Mouse (Mus musculus): ENCODE results near the gene Moxd2. TPM values are rescaled to one million over a fixed set of nuclear protein-coding genes. Genes with fewer than 3 reads are reported as not detected.

Moxd2 gene
- not detected in 2 replicates for polyA plus RNA-seq (2014; fragmentation: Nextera tagmentation; extraction: Ambion mirVana)

DNA sequence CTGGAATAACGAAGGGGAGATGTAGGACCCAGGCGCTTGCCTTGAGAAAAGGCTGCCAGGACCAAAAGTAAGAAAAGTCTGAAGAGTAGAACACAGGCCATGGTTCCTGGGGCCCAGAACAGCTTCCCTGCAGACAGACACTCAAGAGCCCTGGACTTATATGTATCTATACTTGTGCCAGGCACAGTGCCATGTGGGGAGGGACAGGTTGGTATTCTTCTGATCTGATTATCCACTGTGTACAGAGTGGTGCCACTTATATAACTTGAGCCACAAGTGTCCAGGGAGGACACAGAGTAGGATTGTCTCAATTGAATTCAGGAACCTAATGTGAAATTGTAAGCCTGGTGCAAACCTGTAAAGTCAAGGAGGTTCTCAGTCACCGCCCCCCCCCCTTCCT, at the start of gene Moxd2:
Gene Moxd2, minus strand, starts transcription at position 101 of the 400 bp plus-strand sequence.
- no peak within 1 kb of the TSS for H3K9ac ChIP-seq (ENCODE audit: low read depth, low read length)
- H3K4me1 ChIP-seq (ENCODE audit: control insufficient read depth, insufficient read depth, low read length) = no peaks in the 10 kb centered on the region
- no peak for DNase-seq (ENCODE audit: low spot score)
- no peak within 1 kb of the TSS for H3K4me3 ChIP-seq (ENCODE audit: low read depth, low read length)
- H3K36me3 ChIP-seq (ENCODE audit: control insufficient read depth, insufficient read depth, low read length) = no peaks in the 10 kb centered on the region
- H3K4me2 ChIP-seq (ENCODE audit: low read depth, low read length) = no peak within 1 kb of the TSS
- no peak for ATAC-seq (ENCODE audit: low read depth)
- H3K9me3 ChIP-seq (ENCODE audit: control insufficient read depth, low read length) = no peaks in the 10 kb centered on the region
- H3K27ac ChIP-seq (replicated peaks; ENCODE audit: low read depth, low read length) = no peak within 1 kb of the TSS
- H3K27me3 ChIP-seq (replicated peaks; ENCODE audit: control insufficient read depth, insufficient read depth, low read length) = no peaks in the 10 kb centered on the region
- 85% methylated on average over 3 of the region's 3 CpGs for WGBS

DNA sequence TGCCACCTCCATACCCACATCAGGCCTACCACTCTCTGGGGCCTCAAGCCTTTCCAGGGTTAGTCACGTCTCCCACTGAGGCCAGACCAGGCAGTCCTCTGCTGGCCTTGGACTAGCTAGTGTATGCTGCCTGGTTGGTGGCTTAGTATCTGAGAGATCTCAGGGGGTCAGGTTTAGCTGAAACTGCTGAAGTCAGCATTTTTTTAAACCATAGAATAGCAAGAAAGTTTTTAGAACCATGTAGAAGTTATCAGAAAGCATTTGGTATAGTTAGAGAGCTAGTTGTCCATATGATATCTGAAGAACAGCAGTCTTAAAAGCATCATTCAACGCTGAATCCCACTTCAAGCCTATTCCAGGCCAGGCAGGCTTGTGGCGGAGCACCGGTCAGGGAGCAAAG, 32.7 kb upstream of the Moxd2 start:
- no peak overlapping the region for H3K4me3 ChIP-seq (ENCODE audit: low read depth, low read length)
- no peak overlapping the region for H3K9ac ChIP-seq (ENCODE audit: low read depth, low read length)
- ATAC-seq (ENCODE audit: low read depth) (no peak), DNase-seq (ENCODE audit: low spot score) (no peak)
- no peaks in the 10 kb centered on the region for H3K4me1 ChIP-seq (ENCODE audit: control insufficient read depth, insufficient read depth, low read length)
- no peak overlapping the region for H3K4me2 ChIP-seq (ENCODE audit: low read depth, low read length)
- H3K27me3 ChIP-seq (replicated peaks; ENCODE audit: control insufficient read depth, insufficient read depth, low read length) = no peaks in the 10 kb centered on the region
- no peaks in the 10 kb centered on the region for H3K36me3 ChIP-seq (ENCODE audit: control insufficient read depth, insufficient read depth, low read length)
- 74% methylated on average over 4 of the region's 4 CpGs for WGBS
- H3K9me3 ChIP-seq (ENCODE audit: control insufficient read depth, low read length) = no peaks in the 10 kb centered on the region
- no peak overlapping the region for H3K27ac ChIP-seq (replicated peaks; ENCODE audit: low read depth, low read length)

DNA sequence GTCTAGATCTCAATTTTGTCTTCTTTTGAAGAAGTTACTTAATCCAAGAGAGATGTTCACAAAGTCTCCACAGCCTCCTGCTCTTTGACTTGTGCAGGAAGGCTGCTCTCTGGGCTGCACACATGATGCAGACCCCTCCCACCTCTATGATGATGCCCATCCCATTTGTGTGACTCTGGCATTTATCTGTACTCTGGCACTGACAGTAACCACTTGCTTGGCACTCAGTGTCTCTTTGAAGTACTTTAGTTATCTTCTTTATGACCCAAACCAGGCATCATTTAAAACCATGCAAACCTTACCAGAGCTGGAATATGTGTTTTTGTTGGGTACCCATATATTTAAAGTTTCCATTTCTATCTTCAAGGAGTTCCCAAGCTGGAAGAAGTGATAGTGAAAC, 13.0 kb upstream of the Moxd2 start, which contains the start of gene Prss58:
Gene Prss58, minus strand, starts transcription at position 101 of the 400 bp plus-strand sequence.
- H3K9me3 ChIP-seq (ENCODE audit: control insufficient read depth, low read length) = no peaks in the 10 kb centered on the region
- DNase-seq (ENCODE audit: low spot score) (no peak), ATAC-seq (ENCODE audit: low read depth) (no peak)
- no peak within 1 kb of the TSS for H3K4me3 ChIP-seq (ENCODE audit: low read depth, low read length)
- no peak within 1 kb of the TSS for H3K4me2 ChIP-seq (ENCODE audit: low read depth, low read length)
- H3K27me3 ChIP-seq (replicated peaks; ENCODE audit: control insufficient read depth, insufficient read depth, low read length) = no peaks in the 10 kb centered on the region
- no peaks in the 10 kb centered on the region for H3K4me1 ChIP-seq (ENCODE audit: control insufficient read depth, insufficient read depth, low read length)
- no peak within 1 kb of the TSS for H3K27ac ChIP-seq (replicated peaks; ENCODE audit: low read depth, low read length)
- no peak within 1 kb of the TSS for H3K9ac ChIP-seq (ENCODE audit: low read depth, low read length)
- no peaks in the 10 kb centered on the region for H3K36me3 ChIP-seq (ENCODE audit: control insufficient read depth, insufficient read depth, low read length)

DNA sequence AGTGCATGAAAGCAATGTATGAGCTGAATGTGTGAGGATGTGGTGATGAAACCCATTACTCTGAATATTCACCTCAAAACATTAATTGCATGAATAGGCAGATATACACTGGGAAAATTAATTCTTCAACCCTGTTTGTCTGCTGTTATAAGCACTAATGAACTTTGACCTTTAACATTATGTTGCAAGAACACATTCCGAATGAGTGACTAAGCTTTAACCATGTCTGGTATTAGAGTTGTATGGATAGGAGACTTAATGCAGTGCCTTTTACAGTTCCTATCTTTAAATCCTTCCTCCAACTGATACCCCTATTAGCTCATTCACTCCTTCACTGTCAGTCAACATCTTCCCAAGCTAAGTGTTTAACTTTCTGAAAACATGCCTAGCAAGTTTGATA, 7.4 kb upstream of the Moxd2 start:
- H3K27ac ChIP-seq (replicated peaks; ENCODE audit: low read depth, low read length) = no peak overlapping the region
- ATAC-seq (ENCODE audit: low read depth) = no peak
- 91% methylated on average over 1 of the region's 1 CpGs for WGBS

DNA sequence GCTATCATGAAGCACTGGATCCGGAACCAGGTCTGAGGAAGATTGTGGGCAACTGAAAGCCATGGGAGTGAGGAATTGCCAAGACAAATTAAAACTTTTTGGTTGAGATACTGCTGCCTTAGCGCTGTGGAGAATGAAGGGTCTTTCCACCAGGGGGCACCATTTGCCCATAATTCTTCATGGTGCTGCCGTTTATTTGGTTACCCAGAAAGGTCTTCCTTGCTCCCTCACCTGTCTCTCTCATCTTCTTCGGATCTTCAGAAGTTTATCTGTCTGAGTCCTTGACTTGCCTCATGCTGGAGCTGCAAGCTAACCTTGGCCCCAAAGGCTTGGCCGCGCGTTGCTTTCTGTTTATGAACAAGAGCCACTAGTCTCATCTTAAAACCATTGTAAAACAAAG, 6.3 kb upstream of the Moxd2 start:
- no peaks in the 10 kb centered on the region for H3K36me3 ChIP-seq (ENCODE audit: control insufficient read depth, insufficient read depth, low read length)
- H3K27ac ChIP-seq (replicated peaks; ENCODE audit: low read depth, low read length) = no peak overlapping the region
- ATAC-seq (ENCODE audit: low read depth) = no peak
- H3K27me3 ChIP-seq (replicated peaks; ENCODE audit: control insufficient read depth, insufficient read depth, low read length) = no peaks in the 10 kb centered on the region
- H3K4me1 ChIP-seq (ENCODE audit: control insufficient read depth, insufficient read depth, low read length) = no peaks in the 10 kb centered on the region
- no peak overlapping the region for H3K4me3 ChIP-seq (ENCODE audit: low read depth, low read length)
- 37% methylated on average over 7 of the region's 7 CpGs for WGBS
- H3K9ac ChIP-seq (ENCODE audit: low read depth, low read length) = no peak overlapping the region
- DNase-seq (ENCODE audit: low spot score) = no peak
- H3K4me2 ChIP-seq (ENCODE audit: low read depth, low read length) = no peak overlapping the region
- H3K9me3 ChIP-seq (ENCODE audit: control insufficient read depth, low read length) = no peaks in the 10 kb centered on the region

More for the DNA sequence above, 7.4 kb upstream of the Moxd2 start:
- no peaks in the 10 kb centered on the region for H3K27me3 ChIP-seq (replicated peaks; ENCODE audit: control insufficient read depth, insufficient read depth, low read length)
- no peak overlapping the region for H3K4me3 ChIP-seq (ENCODE audit: low read depth, low read length)
- H3K36me3 ChIP-seq (ENCODE audit: control insufficient read depth, insufficient read depth, low read length) = no peaks in the 10 kb centered on the region
- H3K9ac ChIP-seq (ENCODE audit: low read depth, low read length) = no peak overlapping the region
- DNase-seq (ENCODE audit: low spot score) = no peak
- H3K4me1 ChIP-seq (ENCODE audit: control insufficient read depth, insufficient read depth, low read length) = no peaks in the 10 kb centered on the region
- H3K4me2 ChIP-seq (ENCODE audit: low read depth, low read length) = no peak overlapping the region
- H3K9me3 ChIP-seq (ENCODE audit: control insufficient read depth, low read length) = no peaks in the 10 kb centered on the region

DNA sequence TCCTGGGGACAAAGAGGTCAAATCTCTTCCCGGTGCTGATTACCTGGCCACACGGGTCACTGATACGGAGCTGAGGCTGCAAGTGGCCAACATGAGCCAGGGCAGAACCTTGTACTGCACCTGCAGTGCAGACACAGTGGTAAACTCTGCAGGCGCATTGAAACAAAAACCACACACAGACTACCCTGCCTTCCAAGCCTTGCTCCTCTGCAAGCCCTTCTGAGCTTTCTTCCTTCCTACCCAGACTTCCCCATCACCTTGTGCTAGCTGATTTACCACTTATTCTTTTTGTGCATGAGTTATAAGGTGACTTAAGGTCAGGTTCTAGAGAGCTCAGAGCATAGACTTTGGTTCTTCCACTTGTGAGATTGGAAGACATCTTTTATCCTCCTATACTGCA, 4.5 kb upstream of the Moxd2 start:
- H3K9me3 ChIP-seq (ENCODE audit: control insufficient read depth, low read length) = no peaks in the 10 kb centered on the region
- H3K9ac ChIP-seq (ENCODE audit: low read depth, low read length) = no peak overlapping the region
- no peaks in the 10 kb centered on the region for H3K36me3 ChIP-seq (ENCODE audit: control insufficient read depth, insufficient read depth, low read length)
- H3K27ac ChIP-seq (replicated peaks; ENCODE audit: low read depth, low read length) = no peak overlapping the region
- DNase-seq (ENCODE audit: low spot score) (no peak), ATAC-seq (ENCODE audit: low read depth) (no peak)
- H3K27me3 ChIP-seq (replicated peaks; ENCODE audit: control insufficient read depth, insufficient read depth, low read length) = no peaks in the 10 kb centered on the region
- H3K4me3 ChIP-seq (ENCODE audit: low read depth, low read length) = no peak overlapping the region
- H3K4me1 ChIP-seq (ENCODE audit: control insufficient read depth, insufficient read depth, low read length) = no peaks in the 10 kb centered on the region
- 88% methylated on average over 4 of the region's 4 CpGs for WGBS
- no peak overlapping the region for H3K4me2 ChIP-seq (ENCODE audit: low read depth, low read length)

DNA sequence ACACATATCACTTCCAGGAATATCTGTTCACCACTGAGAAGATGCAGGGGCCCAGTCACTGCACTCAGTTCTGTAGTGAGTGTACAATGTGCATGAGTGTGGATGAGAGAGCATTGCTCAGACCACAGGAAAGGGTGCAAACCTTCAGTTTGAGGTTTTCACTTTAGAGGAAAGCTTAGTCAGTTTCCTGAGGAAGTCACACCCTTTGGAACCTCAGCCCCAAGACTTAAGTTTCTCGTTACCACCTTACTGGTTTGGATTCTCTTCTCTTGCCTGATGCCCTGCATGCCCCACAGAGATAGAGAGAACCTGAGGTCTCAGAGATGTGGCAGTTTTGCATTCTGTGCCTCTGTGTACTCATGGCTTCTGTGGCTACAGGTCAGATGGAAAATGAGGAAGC, 3.7 kb upstream of the Moxd2 start:
- Histone ChIP-seq H3K9me3 (ENCODE audit: control insufficient read depth, low read length) (no peaks in the 10 kb centered on the region), H3K36me3 (ENCODE audit: control insufficient read depth, insufficient read depth, low read length) (no peaks in the 10 kb centered on the region), H3K9ac (ENCODE audit: low read depth, low read length) (no peak overlapping the region), H3K27ac (replicated peaks; ENCODE audit: low read depth, low read length) (no peak overlapping the region), H3K4me3 (ENCODE audit: low read depth, low read length) (no peak overlapping the region), H3K4me2 (ENCODE audit: low read depth, low read length) (no peak overlapping the region), H3K4me1 (ENCODE audit: control insufficient read depth, insufficient read depth, low read length) (no peaks in the 10 kb centered on the region), H3K27me3 (replicated peaks; ENCODE audit: control insufficient read depth, insufficient read depth, low read length) (no peaks in the 10 kb centered on the region)
- DNase-seq (ENCODE audit: low spot score) (no peak), ATAC-seq (ENCODE audit: low read depth) (no peak)
- 56% methylated on average over 1 of the region's 1 CpGs for WGBS

DNA sequence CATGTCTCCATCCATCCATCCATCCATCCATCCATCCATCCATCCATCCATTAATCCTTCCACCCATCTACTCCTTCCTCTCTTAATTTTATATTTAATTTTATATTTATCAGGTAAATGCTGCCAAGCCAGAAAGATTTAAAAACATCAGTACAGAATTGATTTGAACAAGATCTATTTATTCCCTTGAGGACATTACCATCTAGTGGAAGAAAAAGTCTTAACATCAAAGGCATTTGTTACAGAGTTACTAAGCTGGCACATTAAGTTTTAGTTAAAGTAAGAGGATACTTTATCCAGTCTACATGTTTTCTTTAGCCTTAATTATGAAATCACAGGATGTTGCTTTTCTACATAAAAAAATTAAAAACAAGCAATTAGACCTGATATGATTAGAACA, 42.0 kb downstream of the Moxd2 start:
- H3K4me2 ChIP-seq (ENCODE audit: low read depth, low read length) = no peak overlapping the region

More for the DNA sequence above, 42.0 kb downstream of the Moxd2 start:
- Histone ChIP-seq H3K4me1 (ENCODE audit: control insufficient read depth, insufficient read depth, low read length) (no peaks in the 10 kb centered on the region), H3K9me3 (ENCODE audit: control insufficient read depth, low read length) (no peaks in the 10 kb centered on the region), H3K9ac (ENCODE audit: low read depth, low read length) (no peak overlapping the region), H3K4me3 (ENCODE audit: low read depth, low read length) (no peak overlapping the region), H3K27me3 (replicated peaks; ENCODE audit: control insufficient read depth, insufficient read depth, low read length) (no peaks in the 10 kb centered on the region), H3K36me3 (ENCODE audit: control insufficient read depth, insufficient read depth, low read length) (no peaks in the 10 kb centered on the region), H3K27ac (replicated peaks; ENCODE audit: low read depth, low read length) (no peak overlapping the region)
- DNase-seq (ENCODE audit: low spot score) (no peak), ATAC-seq (ENCODE audit: low read depth) (no peak)

Measured in embryonic facial prominence, embryonic 14.5 days (tissue).